Mouse (Mus musculus) left cerebral cortex, adult 18-20 months (tissue): ENCODE results near the gene Car7. TPM values are rescaled to one million over a fixed set of nuclear protein-coding genes. Genes with fewer than 3 reads are reported as not detected.
"Not testable (repeated sequence)": the region's sequence is repeated elsewhere in the genome, so short reads cannot be mapped to it uniquely, and the experiment has no call there.

ENCODE experiments used
- DNase-seq, 2 experiments: peaks; one replicate each; pipeline ENCODE4 v3.0.0; 2021 to 2022; ENCODE audit warnings: low spot score in 2 of 2, mixed read lengths in 1 of 2
- total RNA-seq, 2 experiments: library from RNA; stranded (reverse); gene quantifications; 2 replicates each; pipeline ENCODE4 v1.2.3; 2021

Car7 gene
- total RNA-seq, 2 experiments from 2014 or later: 25.3 to 28.7 TPM

DNA sequence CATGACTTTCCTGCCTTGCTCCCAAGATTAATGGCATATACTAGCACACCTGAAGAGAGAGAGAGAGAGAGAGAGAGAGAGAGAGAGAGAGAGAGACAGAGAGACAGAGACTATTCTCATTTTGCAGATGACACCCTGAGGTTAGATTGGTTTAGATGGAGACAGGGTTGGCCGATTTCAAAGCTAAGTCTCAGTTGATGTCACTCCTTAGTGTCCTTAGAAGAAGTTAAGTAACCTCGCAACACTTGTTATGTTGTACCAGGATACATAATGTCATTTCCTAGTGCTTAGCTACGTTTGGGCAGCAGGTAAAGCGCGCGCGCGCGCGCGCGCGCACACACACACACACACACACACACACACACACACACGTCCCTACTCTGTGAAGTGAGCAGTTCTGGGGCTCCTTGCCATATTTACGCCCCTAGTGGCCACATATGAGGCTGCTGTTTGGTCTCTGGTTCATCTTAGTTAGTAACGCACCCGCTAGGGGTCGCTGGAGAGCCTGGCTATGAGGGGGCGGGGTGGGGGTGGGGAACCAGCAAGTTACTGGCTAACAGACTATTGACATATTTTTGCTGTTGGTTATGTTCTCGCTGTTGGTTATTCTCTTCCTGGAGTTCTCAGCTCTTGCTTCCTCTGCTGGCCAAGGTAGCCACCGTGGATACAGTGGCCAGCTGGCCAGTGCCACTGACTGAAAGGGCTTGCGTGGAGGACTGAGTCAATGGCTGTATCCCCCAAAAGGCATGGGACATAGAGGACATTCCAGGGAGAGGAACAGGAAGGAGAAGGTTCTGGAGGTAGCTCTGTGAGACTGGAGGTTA is 30.4 kb downstream of the Car7 start:
- peak; percentile 82 to 84 for DNase-seq

DNA sequence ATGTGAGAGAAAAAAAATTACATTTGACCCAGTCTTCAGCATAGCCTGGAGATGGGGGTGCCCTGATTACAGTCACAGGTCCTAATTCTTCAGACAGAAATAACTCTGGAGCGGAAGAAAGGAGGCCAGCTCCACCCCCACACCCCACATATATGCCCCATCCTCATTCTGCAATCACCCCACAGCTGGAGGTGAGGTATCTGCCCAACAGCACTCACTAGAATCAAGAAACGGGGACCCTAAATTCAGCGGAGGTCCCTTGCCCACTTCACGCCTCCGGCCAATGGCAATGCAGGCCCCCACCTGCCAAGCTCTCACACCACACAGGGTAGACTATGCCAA is 30.9 kb downstream of the Car7 start:
- no peak for DNase-seq

DNA sequence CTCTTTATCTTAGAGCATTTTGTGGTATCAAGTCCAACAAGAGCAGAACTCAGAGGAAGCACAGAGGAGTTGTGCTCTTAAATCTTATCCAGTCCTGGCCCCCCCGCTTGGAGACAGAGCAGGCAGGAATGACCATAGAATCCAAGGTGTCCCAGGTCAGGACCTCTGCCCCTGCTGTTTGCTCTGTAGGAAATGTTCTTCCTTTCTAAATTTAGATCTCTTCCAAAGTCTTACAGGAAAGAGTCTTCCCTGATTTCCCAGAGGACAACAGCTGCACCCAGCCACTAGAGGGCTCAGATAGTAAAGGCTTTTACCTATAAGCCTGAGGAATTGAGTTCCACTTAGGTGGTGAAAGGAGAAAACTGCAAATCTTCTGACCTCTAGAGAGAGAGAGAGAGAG is 35.1 kb downstream of the Car7 start:
- peak in 1 of 2 experiments; percentile 27 for DNase-seq

DNA sequence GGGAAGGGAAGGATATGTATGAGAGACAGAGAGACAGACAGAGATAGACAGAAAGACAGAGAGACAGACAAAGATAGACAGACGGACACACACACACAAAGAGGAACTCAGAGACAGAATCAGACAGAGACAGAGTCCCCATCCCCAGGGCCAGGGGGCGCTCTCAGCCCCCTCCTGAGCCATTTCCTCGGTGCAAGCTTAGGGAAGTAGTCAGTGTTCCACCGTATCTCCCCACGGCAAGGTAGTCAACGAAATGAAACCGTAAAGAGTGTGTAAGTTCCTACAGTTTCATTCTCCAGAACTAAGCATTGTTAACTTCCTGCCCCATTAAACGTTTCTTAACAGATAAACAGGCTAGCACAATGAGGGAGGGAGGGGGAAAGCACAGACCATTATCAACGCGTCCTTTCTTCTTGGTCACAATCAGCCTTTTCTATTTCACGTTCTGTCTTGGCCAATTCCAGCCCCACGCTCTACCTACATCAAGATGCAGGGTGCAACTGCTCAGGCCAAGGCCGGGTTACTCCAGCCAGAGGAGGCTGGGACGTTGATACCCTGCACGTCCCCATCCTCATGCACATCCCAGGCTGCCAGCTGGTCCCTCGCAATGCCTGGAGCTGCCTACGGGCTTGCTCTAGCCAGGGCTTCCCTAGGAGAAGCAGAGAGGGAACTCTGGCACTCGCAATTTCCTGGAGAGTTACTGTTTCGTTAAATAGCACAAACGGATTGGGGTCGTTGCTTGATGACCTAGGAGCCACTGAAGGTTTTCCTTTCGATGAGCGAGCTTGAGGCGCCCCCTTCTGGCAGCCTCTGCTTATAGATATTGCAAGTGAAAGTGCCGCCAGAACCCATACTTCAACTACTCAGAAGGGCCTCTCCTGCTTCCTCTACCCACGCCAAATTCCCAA is 36.2 kb downstream of the Car7 start:
- DNase-seq: peak; percentile 86 to 88

DNA sequence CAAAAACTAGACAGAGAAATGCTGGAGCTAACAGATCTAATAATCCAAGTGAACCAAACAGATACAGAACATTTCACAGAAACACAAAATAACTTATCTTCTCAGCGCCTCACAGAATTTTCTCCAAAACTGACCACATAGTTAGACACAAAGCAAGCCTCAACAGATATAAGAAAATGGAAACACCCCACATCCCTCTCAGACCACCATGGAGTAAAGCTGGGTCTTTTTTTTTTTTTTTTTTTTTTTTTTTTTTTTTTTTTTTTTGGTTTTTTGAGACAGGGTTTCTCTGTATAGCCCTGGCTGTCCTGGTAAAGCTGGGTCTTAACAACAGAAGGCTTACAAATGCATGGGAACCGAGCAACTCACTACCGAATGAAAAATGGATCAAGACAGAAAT is 42.3 kb downstream of the Car7 start:
- no peak for DNase-seq

- DNase-seq: not testable (repeated sequence)
These were observed 43.1 kb downstream of the Car7 start for GRCm38 (mm10) chr8:104577606-104578005.

DNA sequence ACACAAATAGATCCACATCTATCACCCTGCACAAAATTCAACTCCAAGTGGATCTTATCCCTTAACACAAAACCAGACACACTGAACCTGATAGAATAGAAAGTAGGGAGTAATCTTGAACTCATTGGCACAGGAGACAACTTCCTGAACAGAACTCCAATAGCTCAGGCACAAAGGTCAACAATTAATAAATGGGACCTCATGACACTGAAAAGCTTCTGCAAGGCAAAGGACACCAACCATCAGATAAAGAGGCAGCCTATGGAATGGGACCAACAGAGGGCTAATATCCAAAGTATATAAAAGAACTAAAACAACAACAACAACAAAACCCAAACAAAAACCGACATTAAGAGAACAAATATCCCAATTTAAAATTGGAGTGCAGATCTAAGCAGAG is 50.0 kb downstream of the Car7 start:
- no peak for DNase-seq

DNA sequence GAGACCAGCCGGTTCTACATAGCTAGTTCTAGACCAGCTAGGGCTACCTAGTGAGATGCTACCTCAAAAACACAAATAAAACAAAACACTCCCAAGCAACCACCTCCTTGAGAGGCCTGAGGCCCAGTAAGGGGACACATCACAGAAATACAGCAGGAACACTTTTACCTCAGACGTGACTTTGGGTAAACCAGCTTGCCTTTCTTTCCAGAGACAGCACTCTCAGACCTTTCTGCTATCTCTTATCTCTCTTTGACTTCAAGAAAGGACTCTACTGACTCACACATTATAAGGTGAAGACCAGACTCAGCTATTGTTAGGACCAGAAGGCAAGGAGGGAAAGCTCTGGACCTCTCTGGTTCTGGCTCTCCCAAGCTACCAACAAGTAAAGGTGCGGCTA is 55.8 kb downstream of the Car7 start:
- DNase-seq: no peak

- peak; percentile 89 to 92 for DNase-seq
These were observed 56.8 kb downstream of the Car7 start, which contains the start of gene Pdp2 for GRCm38 (mm10) chr8:104591133-104591834. TSS of gene Pdp2 (plus strand) at chr8:104591451.

DNA sequence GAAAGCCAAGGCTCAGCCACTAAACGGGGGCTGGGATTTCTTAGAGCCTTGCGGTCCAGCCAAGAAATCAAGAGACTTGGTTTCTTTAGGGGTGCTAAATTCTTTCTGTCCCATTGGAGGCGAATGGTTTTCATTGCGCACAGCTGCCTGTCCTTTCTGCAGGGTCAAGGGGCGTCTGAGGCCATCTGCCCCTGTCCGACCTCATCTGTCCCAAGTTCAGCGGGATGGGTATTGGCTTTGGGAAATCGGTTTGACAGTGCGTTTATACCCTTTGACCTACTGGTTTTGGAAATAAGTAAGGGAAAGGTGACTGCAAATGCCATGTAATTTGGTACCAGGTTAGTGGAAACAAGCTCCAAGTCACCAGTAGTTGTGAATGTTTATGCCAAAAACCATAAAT is 57.4 kb downstream of the Car7 start:
- no peak for DNase-seq

DNA sequence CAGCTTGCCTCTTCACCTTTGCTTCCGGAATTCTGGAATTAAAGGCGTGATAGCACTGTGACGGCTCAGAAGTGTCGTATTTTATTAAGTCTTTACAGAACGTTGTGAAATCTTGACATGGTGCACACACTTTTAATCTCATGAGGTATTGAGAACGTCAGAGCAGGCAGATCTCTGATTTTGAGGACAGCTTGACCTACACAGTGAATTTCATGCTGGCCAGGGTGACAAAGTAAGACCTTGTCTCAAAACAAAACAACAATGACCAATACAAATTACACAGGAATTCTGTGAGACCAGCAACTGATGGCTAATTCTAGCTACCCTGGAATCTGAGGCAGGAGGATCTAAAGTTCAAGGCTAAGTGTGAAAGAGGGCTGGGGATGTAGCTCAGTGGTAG is 58.1 kb downstream of the Car7 start:
- DNase-seq: no peak

GRCm38 (mm10) chr8:104593536-104594325 is 59.2 kb downstream of the Car7 start:
- no peak for DNase-seq

DNA sequence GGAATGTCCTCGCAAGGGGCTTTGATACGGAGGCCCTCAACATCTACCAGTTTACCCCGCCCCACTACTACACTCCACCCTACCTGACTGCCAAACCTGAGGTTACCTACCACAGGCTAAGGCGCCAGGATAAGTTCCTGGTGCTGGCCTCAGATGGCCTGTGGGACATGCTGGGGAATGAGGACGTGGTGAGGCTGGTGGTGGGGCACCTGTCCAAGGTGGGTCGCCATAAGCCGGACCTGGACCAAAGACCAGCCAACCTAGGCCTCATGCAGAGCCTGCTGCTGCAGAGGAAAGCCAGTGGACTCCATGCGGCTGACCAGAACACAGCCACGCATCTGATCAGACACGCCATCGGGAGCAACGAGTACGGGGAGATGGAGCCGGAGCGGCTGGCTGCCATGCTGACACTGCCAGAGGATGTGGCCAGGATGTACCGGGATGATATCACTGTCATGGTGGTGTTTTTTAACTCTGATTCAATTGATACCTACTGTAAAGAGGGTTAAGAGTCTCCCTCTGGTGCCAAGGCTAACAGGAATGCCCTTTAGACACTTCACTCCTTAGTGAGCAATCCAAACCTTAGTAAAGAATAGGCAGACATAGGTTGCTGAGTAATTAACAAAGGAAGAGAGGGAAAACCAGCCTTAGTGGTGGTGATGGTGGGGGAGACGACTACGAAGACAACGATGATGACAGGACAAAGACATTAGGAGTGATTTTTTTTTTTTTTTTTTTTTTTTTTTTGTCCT is 60.3 kb downstream of the Car7 start:
- no peak for DNase-seq

DNA sequence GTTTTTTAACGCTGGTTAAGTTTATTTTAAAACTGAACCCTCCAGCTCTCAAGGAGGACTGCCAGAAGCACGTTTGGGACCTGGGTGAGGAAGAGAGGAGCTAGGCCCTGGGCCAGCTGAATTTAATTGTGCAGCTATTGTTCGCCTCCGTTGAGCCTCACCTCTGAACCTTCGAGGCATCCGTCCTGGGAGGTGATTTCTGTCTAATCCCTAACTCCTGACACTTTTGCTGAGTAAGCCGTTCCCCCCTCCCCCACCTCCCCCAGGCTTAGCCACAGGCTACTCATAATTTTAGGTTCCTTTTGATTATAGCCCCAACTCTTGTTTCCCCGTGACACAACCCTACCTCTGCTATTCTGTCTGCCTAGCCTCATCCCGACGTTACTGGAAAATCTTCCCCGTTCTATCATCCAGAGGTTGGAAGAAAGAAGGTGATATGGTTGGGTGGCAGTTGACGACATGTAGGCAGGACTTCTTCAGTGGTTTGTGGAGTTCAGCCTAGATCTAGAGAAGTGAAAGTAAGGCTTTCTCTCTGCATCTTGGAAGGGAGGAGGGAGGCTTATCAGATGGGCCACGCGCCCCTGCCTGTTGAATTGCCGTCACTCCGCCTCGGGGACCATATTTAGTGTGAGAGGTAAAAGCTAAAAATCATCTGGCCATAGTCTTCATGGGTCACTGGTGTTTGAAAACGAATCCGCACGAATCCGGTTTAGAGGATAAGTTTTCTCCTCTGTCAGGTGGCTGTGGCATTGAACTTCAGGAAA is 61.5 kb downstream of the Car7 start:
- no peak for DNase-seq

DNA sequence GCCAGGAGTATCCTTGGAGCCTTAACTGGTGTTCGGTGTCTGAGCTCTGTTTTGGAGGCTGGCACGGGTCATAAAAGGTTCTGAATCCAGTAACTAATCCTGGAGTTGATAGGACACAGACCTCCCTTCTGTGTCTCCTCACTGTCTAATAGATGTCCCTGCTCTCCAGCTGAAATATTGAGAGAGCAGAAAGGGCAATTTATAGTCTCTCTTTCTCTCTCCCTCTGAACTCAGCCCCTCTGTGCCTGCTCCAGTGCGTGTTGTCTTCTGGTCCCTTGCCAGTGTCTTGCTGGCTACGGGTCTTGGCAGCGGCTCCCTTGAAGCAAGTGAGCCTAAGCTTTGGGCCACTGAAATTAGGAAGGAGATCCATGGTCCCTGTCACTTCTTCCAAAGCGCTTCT is 63.2 kb downstream of the Car7 start:
- DNase-seq: no peak

- no peak for DNase-seq
These were observed 64.0 kb downstream of the Car7 start for GRCm38 (mm10) chr8:104598496-104598895.
